Mouse (Mus musculus): ENCODE data around the gene Arih2. TPM values are rescaled to one million over a fixed set of nuclear protein-coding genes. Genes with fewer than 3 reads are reported as not detected.

Arih2 gene
- polyA plus RNA-seq, 1 experiment from 2014 or later: 61.3 TPM

GRCm38 (mm10) chr9:108648166-108648565 is 1.0 kb downstream of the Arih2 start:
- Histone ChIP-seq H3K27ac (no peak overlapping the region), H3K4me2 (peak overlapping the region; percentile 77), H3K9ac (replicated peaks) (peak overlapping the region; percentile 90), H3K4me3 (replicated peaks) (peak overlapping the region; percentile 99), H3K36me3 (peaks cover 3% of the 10 kb centered on the region; the same call in 1 of the 2 replicates), H3K4me1 (replicated peaks) (peaks cover 16% of the 10 kb centered on the region), H3K27me3 (no peaks in the 10 kb centered on the region), H3K9me3 (no peaks in the 10 kb centered on the region)
- WGBS: 46% methylated on average over 10 of the region's 10 CpGs
- no peak for ATAC-seq (ENCODE audit: insufficient number of reproducible peaks, insufficient read depth, low FRiP score, low TSS enrichment, low read depth)

GRCm38 (mm10) chr9:108639825-108640224 is 9.4 kb downstream of the Arih2 start:
- Histone ChIP-seq H3K9ac (replicated peaks) (no peak overlapping the region), H3K27ac (no peak overlapping the region), H3K4me1 (replicated peaks) (no peaks in the 10 kb centered on the region), H3K36me3 (peaks cover 44% of the 10 kb centered on the region), H3K9me3 (no peaks in the 10 kb centered on the region), H3K27me3 (no peaks in the 10 kb centered on the region), H3K4me2 (no peak overlapping the region), H3K4me3 (replicated peaks) (no peak overlapping the region)
- ATAC-seq (ENCODE audit: insufficient number of reproducible peaks, insufficient read depth, low FRiP score, low TSS enrichment, low read depth): no peak
- 98% methylated on average over 2 of the region's 2 CpGs for WGBS

- Histone ChIP-seq H3K4me3 (replicated peaks) (no peak overlapping the region), H3K27ac (no peak overlapping the region), H3K9me3 (no peaks in the 10 kb centered on the region), H3K36me3 (peaks cover 27% of the 10 kb centered on the region), H3K4me1 (replicated peaks) (no peaks in the 10 kb centered on the region), H3K4me2 (no peak overlapping the region), H3K27me3 (no peaks in the 10 kb centered on the region), H3K9ac (replicated peaks) (no peak overlapping the region)
- no peak for ATAC-seq (ENCODE audit: insufficient number of reproducible peaks, insufficient read depth, low FRiP score, low TSS enrichment, low read depth)
- 78% methylated on average over 2 of the region's 2 CpGs for WGBS
Measured at GRCm38 (mm10) chr9:108635415-108635814, 13.8 kb downstream of the Arih2 start.

- peaks cover 23% of the 10 kb centered on the region; the same call in 1 of the 2 replicates for H3K36me3 ChIP-seq
Measured at GRCm38 (mm10) chr9:108633846-108634245, 15.3 kb downstream of the Arih2 start.

GRCm38 (mm10) chr9:108632375-108632774 is 16.8 kb downstream of the Arih2 start:
- H3K4me1 ChIP-seq (replicated peaks): no peaks in the 10 kb centered on the region
- no peak overlapping the region for H3K9ac ChIP-seq (replicated peaks)
- no peak overlapping the region for H3K27ac ChIP-seq
- WGBS: 90% methylated on average over 5 of the region's 5 CpGs
- ATAC-seq (ENCODE audit: insufficient number of reproducible peaks, insufficient read depth, low FRiP score, low TSS enrichment, low read depth): no peak
- H3K4me3 ChIP-seq (replicated peaks): no peak overlapping the region
- peaks cover 25% of the 10 kb centered on the region; the same call in 1 of the 2 replicates for H3K36me3 ChIP-seq
- no peaks in the 10 kb centered on the region for H3K27me3 ChIP-seq
- H3K4me2 ChIP-seq: no peak overlapping the region
- no peaks in the 10 kb centered on the region for H3K9me3 ChIP-seq

More at GRCm38 (mm10) chr9:108633846-108634245, 15.3 kb downstream of the Arih2 start:
- no peaks in the 10 kb centered on the region for H3K4me1 ChIP-seq (replicated peaks)
- no peaks in the 10 kb centered on the region for H3K27me3 ChIP-seq
- H3K9ac ChIP-seq (replicated peaks): no peak overlapping the region
- H3K4me2 ChIP-seq: no peak overlapping the region
- no peak overlapping the region for H3K27ac ChIP-seq
- 80% methylated on average over 2 of the region's 2 CpGs for WGBS
- no peaks in the 10 kb centered on the region for H3K9me3 ChIP-seq
- no peak for ATAC-seq (ENCODE audit: insufficient number of reproducible peaks, insufficient read depth, low FRiP score, low TSS enrichment, low read depth)
- H3K4me3 ChIP-seq (replicated peaks): no peak overlapping the region

GRCm38 (mm10) chr9:108631631-108632256 is 17.4 kb downstream of the Arih2 start:
- Histone ChIP-seq H3K9me3 (no peaks in the 10 kb centered on the region), H3K9ac (replicated peaks) (no peak overlapping the region), H3K36me3 (peaks cover 25% of the 10 kb centered on the region; the same call in 1 of the 2 replicates)

GRCm38 (mm10) chr9:108630683-108631082 is 18.5 kb downstream of the Arih2 start:
- 92% methylated on average over 1 of the region's 1 CpGs for WGBS
- peaks cover 30% of the 10 kb centered on the region for H3K36me3 ChIP-seq
- H3K4me2 ChIP-seq: no peak overlapping the region
- H3K27ac ChIP-seq: no peak overlapping the region
- no peaks in the 10 kb centered on the region for H3K9me3 ChIP-seq
- no peaks in the 10 kb centered on the region for H3K27me3 ChIP-seq
- no peaks in the 10 kb centered on the region for H3K4me1 ChIP-seq (replicated peaks)
- ATAC-seq (ENCODE audit: insufficient number of reproducible peaks, insufficient read depth, low FRiP score, low TSS enrichment, low read depth): no peak
- H3K4me3 ChIP-seq (replicated peaks): no peak overlapping the region
- H3K9ac ChIP-seq (replicated peaks): no peak overlapping the region

More at GRCm38 (mm10) chr9:108631631-108632256, 17.4 kb downstream of the Arih2 start:
- Histone ChIP-seq H3K4me3 (replicated peaks) (no peak overlapping the region), H3K4me1 (replicated peaks) (no peaks in the 10 kb centered on the region), H3K4me2 (no peak overlapping the region), H3K27me3 (no peaks in the 10 kb centered on the region), H3K27ac (no peak overlapping the region)
- no peak for ATAC-seq (ENCODE audit: insufficient number of reproducible peaks, insufficient read depth, low FRiP score, low TSS enrichment, low read depth)
- 92% methylated on average over 5 of the region's 5 CpGs for WGBS

- H3K4me1 ChIP-seq (replicated peaks): no peaks in the 10 kb centered on the region
- no peak for ATAC-seq (ENCODE audit: insufficient number of reproducible peaks, insufficient read depth, low FRiP score, low TSS enrichment, low read depth)
- no peak overlapping the region for H3K27ac ChIP-seq
- no peaks in the 10 kb centered on the region for H3K27me3 ChIP-seq
- peaks cover 26% of the 10 kb centered on the region for H3K36me3 ChIP-seq
- 85% methylated on average over 4 of the region's 4 CpGs for WGBS
- no peaks in the 10 kb centered on the region for H3K9me3 ChIP-seq
- no peak overlapping the region for H3K4me3 ChIP-seq (replicated peaks)
- no peak overlapping the region for H3K4me2 ChIP-seq
- no peak overlapping the region for H3K9ac ChIP-seq (replicated peaks)
Measured at GRCm38 (mm10) chr9:108628141-108628540, 21.0 kb downstream of the Arih2 start.

GRCm38 (mm10) chr9:108626498-108626897 is 22.7 kb downstream of the Arih2 start:
- Histone ChIP-seq H3K9me3 (no peaks in the 10 kb centered on the region), H3K4me2 (no peak overlapping the region), H3K27ac (no peak overlapping the region), H3K36me3 (peaks cover 28% of the 10 kb centered on the region), H3K9ac (replicated peaks) (no peak overlapping the region), H3K27me3 (no peaks in the 10 kb centered on the region), H3K4me1 (replicated peaks) (no peaks in the 10 kb centered on the region), H3K4me3 (replicated peaks) (no peak overlapping the region)
- ATAC-seq (ENCODE audit: insufficient number of reproducible peaks, insufficient read depth, low FRiP score, low TSS enrichment, low read depth): no peak
- 77% methylated on average over 2 of the region's 2 CpGs for WGBS

GRCm38 (mm10) chr9:108617301-108617700 is 31.9 kb downstream of the Arih2 start:
- WGBS: 90% methylated on average over 1 of the region's 1 CpGs
- Histone ChIP-seq H3K4me1 (replicated peaks) (no peaks in the 10 kb centered on the region), H3K36me3 (peaks cover 80% of the 10 kb centered on the region), H3K27ac (no peak overlapping the region), H3K4me2 (no peak overlapping the region), H3K9ac (replicated peaks) (no peak overlapping the region), H3K9me3 (no peaks in the 10 kb centered on the region), H3K4me3 (replicated peaks) (no peak overlapping the region), H3K27me3 (no peaks in the 10 kb centered on the region)
- no peak for ATAC-seq (ENCODE audit: insufficient number of reproducible peaks, insufficient read depth, low FRiP score, low TSS enrichment, low read depth)

- no peak overlapping the region for H3K4me2 ChIP-seq
- no peaks in the 10 kb centered on the region for H3K4me1 ChIP-seq (replicated peaks)
- no peak overlapping the region for H3K9ac ChIP-seq (replicated peaks)
- ATAC-seq (ENCODE audit: insufficient number of reproducible peaks, insufficient read depth, low FRiP score, low TSS enrichment, low read depth): no peak
- no peaks in the 10 kb centered on the region for H3K27me3 ChIP-seq
- WGBS: 94% methylated on average over 10 of the region's 10 CpGs
- H3K36me3 ChIP-seq: peaks cover 99% of the 10 kb centered on the region
- H3K4me3 ChIP-seq (replicated peaks): no peak overlapping the region
- no peaks in the 10 kb centered on the region for H3K9me3 ChIP-seq
- H3K27ac ChIP-seq: no peak overlapping the region
Measured at GRCm38 (mm10) chr9:108611488-108611887, 37.7 kb downstream of the Arih2 start.

GRCm38 (mm10) chr9:108608889-108609288 is 40.3 kb downstream of the Arih2 start:
- Histone ChIP-seq H3K27me3 (no peaks in the 10 kb centered on the region), H3K36me3 (peaks cover 98% of the 10 kb centered on the region), H3K27ac (no peak overlapping the region), H3K9me3 (no peaks in the 10 kb centered on the region), H3K4me1 (replicated peaks) (peaks cover 4% of the 10 kb centered on the region), H3K4me2 (no peak overlapping the region), H3K9ac (replicated peaks) (no peak overlapping the region), H3K4me3 (replicated peaks) (no peak overlapping the region)
- WGBS: 89% methylated on average over 4 of the region's 4 CpGs
- no peak for ATAC-seq (ENCODE audit: insufficient number of reproducible peaks, insufficient read depth, low FRiP score, low TSS enrichment, low read depth)

Data from limb, embryonic 12.5 days (tissue).